Mouse (Mus musculus): ENCODE measurements at regions not wholly inside any gene's neighbourhood (a gene's known extent, or its start where the extent isn't known, plus 50 kb on each side); places are given as distances from the start of the nearest gene placed in this dataset.

GRCm38 (mm10) chr1:193967957-193968926 is 598.1 kb upstream of the Camk1g start:
- TF ChIP-seq CTCF (IDR thresholded peaks at IDR 0.05; ENCODE audit: control insufficient read depth, insufficient read depth, low read length) (no peak), POLR2A (IDR thresholded peaks at IDR 0.05; ENCODE audit: borderline replicate concordance, control insufficient read depth, low read depth, low read length) (no peak)
